Mouse (Mus musculus) left cerebral cortex, postnatal 14 days (tissue): ENCODE measurements at regions not wholly inside any gene's neighbourhood (a gene's known extent, or its start where the extent isn't known, plus 50 kb on each side); places are given as distances from the start of the nearest gene placed in this dataset.

ENCODE experiments used
- DNase-seq, 2 experiments: peaks; one replicate each; pipeline ENCODE4 v3.0.0; 2021 to 2022; ENCODE audit warnings: low spot score in 2 of 2, mixed read lengths in 1 of 2
- intact Hi-C: fragments of 180-260 bp; cut with DNase I; formaldehyde crosslinking; loops from one replicate; pipeline ENCODE4 v1.15.1; 2025

DNA sequence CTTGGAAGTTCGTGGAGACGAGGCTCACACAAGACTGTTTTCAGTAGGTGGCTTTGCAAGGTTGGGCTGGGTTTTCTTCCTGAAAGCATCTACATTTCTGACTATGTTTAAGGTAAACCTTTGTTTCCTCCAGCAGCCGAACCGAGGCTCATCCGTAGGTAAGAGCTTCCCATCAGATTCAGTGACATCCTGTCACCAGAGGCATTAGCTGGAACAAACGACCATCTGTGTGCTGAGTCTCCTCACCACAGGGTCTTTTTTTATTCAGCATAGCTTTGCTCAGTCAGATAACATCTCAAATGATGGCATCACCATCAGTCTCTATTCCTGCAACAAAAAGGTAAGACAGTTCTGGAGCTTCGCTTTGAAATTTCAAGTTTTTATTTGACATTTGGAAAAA, 601.4 kb upstream of the Fam92a start:
- intact Hi-C loops = no loop called here
- DNase-seq = no peak

DNA sequence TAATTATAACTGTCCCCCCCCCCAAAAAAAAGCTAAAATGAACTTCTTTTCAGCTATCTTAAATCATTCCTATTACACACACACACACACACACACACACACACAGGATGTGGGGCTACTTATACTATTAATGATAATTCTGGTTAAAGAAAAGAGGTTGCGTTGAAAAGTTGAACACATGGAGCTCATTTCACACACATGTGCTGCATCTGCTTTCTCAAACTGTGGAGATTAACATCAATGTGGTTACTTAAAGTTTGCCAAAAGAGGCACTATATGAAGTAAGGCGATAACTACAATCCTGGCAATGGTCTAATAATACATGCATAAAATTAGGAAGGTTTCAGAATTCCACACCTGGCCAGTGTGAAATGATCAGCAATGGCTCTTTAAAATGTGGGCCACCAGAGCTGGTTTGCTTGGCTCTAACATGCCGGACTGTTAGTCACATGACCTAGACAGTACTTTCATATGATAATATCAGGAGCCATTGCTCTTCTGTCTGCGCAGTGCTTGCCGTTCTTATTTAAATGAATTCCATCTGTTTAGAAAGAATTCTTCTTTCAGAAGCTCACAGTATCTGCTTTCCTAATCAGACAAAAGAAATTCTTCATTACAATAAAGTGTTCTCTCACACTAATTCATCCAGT, 598.4 kb upstream of the Fam92a start:
- DNase-seq = no peak
- intact Hi-C loops = no loop called here

DNA sequence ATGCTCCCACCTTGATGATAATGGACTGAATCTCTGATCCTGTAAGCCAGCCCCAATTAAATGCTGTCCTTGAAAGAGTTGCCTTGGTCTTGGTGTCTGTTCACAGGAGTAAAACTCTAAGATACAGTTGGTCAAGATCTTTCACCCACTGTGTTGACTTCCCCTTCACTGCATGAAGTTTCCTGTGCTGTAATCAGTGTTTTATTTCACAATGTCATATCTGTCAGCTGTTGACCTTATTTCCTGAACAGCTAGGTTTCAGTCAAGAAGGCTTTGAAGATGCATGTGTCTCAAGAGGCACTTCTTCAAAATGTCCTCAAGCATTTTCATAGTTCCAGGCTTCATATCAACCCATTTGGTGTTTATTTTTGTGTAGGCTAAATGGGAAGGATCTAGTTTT, 597.3 kb upstream of the Fam92a start:
- no peak for DNase-seq
- intact Hi-C loops = no loop called here

DNA sequence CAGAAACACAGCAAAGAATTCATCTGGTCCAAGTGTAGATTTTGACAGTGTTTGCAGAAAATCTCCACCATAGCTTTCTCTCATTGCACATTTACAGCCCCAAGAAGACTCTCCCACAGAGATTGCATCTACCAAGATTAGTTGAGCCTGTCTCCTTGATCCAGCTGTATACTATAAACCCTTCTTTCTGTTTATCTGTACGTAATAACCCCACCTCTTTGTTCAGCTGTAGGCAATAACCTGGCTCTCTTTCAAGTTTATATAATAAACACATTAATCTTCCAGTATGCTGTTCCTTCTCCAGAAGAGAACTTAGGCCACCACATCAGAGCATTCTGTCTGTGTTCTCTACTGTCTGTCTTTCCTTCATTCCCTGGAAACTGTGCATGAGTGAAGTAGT, 594.9 kb upstream of the Fam92a start:
- DNase-seq = no peak
- intact Hi-C loops = no loop called here

DNA sequence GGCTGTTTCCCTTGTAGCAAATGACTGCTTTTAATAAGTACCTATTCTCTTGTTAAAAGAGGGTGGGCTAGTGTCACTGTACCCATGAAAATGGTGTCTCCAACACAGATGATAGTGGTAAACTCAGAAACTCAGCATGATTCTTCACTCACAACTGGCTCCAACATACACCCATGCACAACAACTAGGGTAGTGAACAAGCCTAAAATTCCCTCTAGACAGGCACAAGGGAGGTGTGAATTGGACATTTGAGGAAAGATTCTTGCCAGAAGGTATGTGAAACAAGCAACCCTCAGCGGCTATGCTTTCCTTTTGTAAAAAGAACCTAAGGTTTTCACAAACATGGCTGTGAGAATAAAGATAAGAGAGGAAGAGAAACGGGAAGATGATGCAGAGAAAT, 579.0 kb upstream of the Fam92a start:
- intact Hi-C loops = no loop called here
- DNase-seq = no peak

DNA sequence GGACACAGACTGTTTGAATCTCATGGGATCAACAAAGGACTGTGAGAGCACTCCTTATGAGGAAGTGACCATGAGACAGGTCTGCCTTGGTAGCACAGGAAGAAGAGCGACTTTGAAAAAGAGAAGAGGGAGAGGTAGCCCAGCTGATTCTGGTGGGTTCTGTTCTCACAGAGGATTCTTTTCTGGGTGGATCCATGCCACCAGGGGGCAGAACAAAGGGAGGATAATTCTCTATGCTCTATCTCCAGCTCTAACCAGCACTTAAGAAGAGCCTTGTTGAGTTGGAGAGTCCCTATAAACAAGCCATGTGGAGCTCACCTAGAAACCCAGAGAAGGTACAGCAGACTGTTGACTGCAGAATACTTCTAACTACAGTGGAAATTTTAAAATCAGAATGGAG, 578.1 kb upstream of the Fam92a start:
- intact Hi-C loops = no loop called here
- DNase-seq = no peak

DNA sequence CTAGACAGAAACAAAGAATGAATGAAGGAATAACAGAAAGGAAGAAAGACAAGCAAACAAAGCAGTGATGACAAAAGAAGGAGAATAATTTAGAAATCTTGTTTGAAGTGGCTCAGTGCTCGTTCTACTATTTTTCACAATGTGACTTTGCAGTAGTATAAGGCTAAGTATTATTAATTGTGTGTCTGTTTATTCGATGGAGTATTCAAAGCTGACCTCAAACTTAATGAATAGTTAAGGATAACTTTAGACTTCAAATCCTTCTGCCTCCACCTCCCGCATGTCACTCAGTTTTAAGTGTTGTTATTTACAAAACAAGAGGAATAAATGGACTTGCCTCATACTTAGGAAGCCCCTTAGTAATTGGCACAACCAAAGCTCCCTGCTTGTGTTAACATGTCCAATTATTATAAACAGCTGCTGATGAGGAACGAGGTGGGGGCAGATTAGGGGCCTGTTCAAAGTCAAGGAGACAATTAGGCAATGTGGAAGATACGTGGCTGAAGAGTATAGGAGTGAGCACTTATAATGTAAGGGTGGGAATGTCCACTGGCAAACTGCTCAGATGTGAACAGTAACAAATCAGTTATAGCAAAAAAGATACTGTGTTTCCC, 572.0 kb upstream of the Fam92a start:
- intact Hi-C loops = no loop called here
- no peak for DNase-seq

DNA sequence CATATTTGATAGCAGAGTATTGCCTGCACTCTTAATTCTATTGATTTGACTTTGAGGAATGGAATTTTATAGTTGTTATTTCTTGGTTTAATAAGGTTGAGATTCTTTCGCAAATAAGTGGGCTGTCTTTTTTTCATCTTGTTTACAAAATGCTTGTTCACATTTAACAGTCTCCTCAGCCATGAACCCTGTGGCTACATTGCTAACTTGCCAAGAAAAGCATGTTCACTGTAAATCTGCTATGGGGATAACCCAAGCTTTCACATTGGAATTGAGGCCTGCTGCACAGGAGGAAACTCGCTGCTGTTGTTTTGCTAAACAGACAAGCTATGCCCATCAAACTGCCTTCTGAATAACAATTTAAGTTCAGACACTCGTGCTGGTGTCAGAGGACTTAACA, 564.6 kb upstream of the Fam92a start:
- no peak for DNase-seq
- intact Hi-C loops = no loop called here

DNA sequence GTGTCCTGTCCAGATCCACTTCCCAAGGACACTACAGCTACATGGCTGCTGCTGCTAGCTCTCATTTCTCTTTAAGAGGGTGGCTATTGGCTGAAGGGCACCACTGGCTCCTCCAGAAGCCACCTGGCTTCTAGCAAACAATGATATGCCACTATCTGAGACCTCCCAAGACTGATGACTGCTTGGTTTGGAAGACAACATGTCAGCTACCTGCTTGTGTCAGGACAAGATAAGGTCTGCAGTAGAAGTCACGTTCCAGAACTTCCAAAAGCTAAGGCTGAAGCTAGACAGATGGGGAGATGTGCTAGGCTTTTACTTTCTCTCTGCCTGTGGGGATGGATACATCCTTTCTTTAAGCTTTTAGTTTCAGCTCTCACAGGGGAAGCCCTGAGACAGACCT, 528.4 kb upstream of the Fam92a start:
- intact Hi-C loops = no loop called here
- DNase-seq = no peak

DNA sequence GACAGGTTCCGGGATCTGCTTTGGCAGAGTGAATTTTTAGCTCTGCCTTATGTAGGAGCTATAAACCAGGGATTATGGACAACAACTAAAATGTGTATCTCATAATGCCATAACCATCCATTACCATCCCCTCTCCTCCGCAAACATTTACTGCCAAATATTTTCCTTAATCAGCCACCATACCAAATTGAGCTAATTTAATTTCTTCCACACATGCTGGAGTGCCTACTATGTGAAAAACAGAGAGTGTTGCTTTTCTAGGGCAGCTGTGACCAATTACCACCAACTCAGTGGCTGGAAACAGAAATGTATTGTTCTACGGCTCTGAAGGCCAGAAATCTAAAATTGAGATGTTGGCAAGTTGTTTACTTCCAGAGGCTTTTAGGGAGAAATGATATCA, 506.0 kb upstream of the Fam92a start:
- intact Hi-C loops = no loop called here
- no peak for DNase-seq

DNA sequence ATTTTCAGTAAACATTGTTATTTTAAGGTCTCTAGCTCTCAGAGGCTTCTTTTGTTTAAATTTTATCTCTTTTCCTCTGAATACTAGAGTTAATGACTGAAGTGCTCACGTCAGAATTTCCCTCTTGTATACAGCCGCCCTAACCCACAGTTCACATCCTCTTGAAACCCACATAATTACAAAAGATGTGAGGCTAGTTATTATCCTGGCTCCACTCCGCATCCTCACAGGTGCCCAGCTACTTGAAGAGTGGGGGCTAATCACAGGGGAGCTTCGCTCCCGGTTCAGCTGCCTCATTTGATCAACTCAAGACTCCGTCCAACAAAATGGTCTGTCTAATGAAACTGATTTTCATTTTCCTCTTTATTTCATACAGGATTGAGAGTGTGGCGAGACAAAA, 499.6 kb upstream of the Fam92a start:
- DNase-seq = no peak
- intact Hi-C loops = no loop called here

DNA sequence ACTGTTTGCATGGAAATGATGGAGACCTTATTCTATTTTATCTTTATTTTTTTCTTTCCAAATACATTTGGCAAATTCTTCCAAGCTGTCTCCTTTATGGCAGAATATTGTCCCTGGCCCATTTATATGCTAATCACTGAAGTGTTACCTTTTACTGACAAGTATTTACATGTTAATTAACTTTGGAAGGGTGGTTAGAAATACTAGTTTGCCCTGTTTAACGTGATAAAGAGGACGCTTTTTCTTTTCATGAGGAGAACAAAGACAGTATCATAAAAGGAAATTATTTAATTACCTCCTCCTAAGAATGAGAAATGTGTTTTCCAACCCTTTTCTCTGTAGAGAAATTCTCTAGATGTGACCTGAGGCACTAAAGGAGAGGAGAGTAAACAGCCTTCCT, 491.4 kb upstream of the Fam92a start:
- DNase-seq = no peak
- intact Hi-C loops = no loop called here

DNA sequence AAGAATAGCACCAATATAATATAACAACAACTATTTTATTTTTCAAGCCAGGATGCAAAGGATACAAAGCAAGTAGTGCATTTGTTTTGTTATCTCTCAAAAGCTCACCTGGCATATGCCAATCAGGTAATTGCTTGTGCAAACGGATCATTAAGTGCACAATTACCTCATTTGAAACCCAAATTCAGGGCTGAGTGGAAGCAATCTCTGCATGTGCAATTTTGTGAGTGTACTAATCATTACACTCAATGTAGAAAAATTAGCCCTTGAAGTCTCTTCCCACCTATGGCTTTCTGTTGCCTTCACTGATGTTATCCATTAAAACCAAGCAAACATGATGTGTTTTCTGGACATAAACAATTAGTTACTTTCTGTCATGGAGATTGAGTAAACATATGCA, 490.9 kb upstream of the Fam92a start:
- intact Hi-C loops = no loop called here
- DNase-seq = no peak

DNA sequence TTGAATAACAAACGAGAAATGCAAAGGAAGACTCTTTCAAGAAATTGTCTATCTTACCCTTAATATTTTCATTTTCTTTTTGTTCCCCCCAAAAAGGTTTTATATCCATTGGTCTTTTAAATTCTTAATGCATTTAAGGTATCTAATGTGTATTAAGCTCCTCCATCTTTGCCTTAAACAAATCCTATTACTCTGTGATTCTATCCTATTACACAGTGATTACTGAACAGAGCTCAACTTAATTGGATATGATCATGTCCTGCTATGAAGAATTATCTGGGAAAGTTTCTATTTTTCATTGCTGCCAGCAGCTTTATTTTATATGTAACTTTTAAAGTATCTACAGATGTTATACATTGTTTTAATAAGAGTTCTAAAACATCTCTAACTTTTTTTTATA, 487.3 kb upstream of the Fam92a start:
- DNase-seq = no peak
- intact Hi-C loops = no loop called here

DNA sequence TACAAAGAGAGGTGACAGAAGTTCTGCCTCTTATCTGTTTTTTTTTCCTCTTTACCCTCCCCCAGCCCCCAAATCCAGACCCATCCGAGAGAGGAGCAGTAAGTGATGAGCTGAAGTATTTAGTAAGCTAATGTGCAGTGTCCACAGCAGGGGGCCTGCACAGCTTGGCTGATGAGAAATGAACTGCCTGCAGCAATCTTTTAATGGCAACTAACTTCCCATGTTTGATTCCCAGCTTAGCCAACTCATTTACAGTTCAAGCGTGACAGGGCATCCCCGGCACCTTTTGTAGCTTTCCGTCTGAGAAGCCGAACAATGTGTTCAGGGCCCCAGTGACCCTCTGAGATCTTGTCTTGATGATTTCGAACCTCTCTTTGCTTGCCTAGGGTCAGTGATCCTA, 486.8 kb upstream of the Fam92a start:
- DNase-seq = no peak
- intact Hi-C loops = no loop called here

DNA sequence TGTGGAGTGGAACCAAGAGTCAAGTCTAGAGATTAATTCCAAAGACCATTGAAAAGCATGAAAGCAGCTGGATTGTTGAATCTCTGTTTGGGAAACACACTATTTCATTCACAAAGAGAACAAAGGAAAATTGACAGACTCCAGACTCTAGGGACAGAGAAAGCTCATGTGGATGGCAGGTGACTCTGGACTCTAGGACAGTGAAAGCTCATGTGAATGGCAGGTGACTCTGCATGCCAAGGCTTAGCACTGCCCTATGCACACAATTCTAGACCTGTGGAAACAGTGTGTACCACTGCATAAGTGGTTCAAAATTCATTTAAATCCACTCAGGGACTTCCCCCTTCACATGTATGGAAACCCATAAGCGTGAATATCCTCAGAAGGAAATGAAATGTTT, 486.0 kb upstream of the Fam92a start:
- intact Hi-C loops = no loop called here
- DNase-seq = no peak

DNA sequence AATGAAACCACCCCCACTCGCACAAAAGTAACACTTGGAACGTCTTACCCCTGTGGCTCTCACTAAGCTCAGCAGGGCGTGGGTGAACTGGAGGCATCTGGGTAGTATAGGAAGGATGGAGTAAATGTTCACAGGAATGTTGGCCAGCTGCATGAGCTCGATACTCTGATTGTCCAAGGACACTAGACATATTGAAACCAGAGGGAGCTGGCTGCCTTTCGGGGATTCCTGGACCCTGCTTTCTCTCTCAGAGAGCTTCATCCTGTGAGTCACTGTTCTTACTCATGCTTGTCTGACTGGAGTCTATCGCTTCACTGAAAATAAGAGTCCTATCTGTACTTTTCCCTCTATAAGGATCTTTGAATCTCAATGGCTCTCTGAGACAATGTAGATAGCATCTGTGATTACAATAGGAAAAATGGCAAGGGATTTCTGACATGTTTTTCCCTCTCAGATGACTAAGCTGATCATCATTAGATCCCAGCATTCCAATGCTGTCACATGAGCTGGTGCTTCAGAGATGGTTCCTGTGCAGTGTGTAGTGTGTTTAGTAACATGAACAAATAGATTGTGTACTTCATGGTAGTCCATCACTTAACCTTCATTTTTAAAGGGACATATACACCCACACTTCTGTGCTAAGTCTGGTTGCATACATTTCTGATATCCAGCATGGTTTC, 485.2 kb upstream of the Fam92a start:
- no peak for DNase-seq

DNA sequence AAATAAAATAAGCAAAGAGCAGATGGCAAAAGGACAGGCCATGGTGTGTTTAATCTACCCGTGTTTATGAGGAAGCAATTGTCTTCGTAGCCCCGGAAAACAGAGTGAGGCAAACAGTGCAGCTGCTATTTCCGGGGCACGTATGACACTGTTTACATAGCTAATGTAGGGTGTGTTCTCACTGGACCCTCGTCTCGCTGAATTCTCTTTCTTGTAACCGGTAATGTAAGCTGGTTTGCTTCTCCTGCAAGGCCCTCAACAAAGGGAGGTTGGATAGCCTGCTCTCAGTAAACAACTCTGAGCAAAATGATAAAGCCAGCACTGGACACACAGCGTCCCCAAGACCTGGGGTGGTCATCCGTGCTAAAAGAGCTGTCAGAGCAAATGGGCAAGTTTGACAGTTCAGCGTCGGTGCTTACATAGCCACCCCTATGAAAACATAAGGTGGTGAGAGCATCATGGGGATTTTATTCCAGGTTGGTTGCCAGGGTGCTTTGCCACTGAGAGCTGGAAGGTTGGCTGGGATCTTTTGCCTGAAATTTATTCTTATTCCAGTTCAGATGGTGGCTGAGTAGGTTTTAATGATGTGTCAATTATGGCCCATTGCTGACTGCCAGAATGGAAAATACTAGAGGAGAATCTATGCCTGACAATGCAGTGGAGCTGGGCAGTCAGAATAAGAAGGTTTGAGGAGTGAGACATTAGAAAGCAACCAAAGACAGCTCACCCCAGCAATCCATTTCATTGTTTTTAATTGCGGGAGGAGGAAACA, 483.8 kb upstream of the Fam92a start:
- DNase-seq = no peak
- intact Hi-C loops = no loop called here

More for the DNA sequence above, 485.2 kb upstream of the Fam92a start:
- intact Hi-C loops = no loop called here

DNA sequence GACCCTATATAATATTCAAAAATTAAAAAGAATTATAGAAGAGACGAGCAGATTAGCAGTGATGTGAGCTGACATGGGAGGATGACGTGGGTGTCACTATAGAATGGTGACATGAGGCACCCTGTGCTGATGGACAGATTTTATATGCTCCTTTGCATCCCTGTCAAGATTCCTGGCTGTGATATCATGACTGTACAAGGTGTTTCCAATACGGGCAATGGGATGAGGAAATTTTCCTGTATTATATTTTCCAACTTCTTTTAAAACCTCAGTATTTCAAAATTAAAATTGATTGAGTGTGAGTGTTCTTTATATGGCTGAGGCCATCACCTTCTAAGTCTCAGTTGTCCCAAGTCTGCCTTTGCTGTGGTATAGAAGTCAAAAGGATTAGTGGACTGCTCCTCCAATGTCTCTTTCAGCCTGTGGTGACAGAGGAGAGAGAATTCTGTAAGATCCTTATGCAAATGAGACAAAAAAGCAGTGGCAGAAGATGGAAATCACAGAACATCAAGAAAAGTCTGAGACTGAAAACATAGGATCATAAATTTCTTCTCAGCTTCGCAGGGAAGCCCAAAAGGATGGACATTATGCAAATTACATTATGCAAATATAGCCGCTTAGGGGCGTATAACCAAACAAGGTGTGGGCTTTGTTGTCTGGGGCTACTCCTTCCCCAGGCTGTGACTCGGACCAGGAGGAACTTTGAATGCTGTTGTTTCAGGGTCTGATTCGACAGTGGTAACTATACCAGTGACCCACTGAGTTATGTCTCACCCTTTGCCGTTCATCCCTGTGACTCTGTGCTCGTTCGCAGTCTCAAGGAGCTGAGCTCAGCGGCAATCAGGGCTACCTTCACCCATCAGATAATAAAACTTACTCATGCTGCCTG, 483.0 kb upstream of the Fam92a start:
- no peak for DNase-seq
- intact Hi-C loops = no loop called here

DNA sequence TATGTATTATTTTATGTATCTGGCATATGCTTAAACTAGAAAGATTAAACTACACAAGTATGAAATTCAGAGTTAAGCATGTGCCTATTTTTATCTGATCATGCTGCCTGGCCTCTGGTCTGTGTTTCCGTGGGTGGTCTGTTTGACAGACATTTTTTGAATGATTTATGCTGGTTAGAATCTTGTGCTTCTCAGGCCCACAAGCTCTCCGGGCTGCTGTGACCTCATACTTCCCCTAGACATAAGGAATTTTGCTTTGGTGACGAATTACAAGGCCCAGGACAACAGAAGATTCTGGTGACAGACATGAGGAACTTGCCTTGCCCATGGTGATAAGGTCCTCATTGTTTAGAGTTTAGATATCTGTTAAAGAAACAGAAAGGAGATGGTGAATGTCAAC, 475.9 kb upstream of the Fam92a start:
- intact Hi-C loops = no loop called here
- DNase-seq = no peak
